Mouse (Mus musculus) limb, embryonic 14.5 days (tissue): ENCODE data around the gene Col4a2. TPM values are rescaled to one million over a fixed set of nuclear protein-coding genes. Genes with fewer than 3 reads are reported as not detected.

ENCODE experiments used
- ATAC-seq: fragments of 200-750 bp; cut with Nextera tagmentation; 2 replicates; pipeline ENCODE4 v1.8.0; 2017; ENCODE audit warnings: low read depth, moderate number of reproducible peaks, moderate TSS enrichment; ENCODE audit not compliant: low FRiP score
- DNase-seq: peaks from one replicate; pipeline ENCODE4 v3.0.0-alpha.2; 2015; ENCODE audit warnings: low spot score
- H3K27ac ChIP-seq: fragments of 300-500 bp; sonication (generic); replicated peaks from 2 replicates; pipeline ENCODE4 v1.5.1; 2014; ENCODE audit warnings: low read depth, mild to moderate bottlenecking, low read length, moderate library complexity, mixed read lengths
- H3K27me3 ChIP-seq: fragments of 300-500 bp; sonication (generic); 2 replicates; pipeline ENCODE4 v1.6.1; 2014; ENCODE audit warnings: low read length, mixed read lengths; ENCODE audit not compliant: control insufficient read depth, insufficient read depth
- H3K36me3 ChIP-seq: fragments of 300-500 bp; sonication (generic); 2 replicates; pipeline ENCODE4 v1.6.1; 2014; ENCODE audit warnings: mild to moderate bottlenecking, low read length, moderate library complexity, mixed read lengths; ENCODE audit not compliant: control insufficient read depth, insufficient read depth
- H3K4me1 ChIP-seq: fragments of 300-500 bp; sonication (generic); 2 replicates; pipeline ENCODE4 v1.6.1; 2014; ENCODE audit warnings: antibody characterized with exemption, low read length, mixed read lengths; ENCODE audit not compliant: control insufficient read depth, insufficient read depth
- H3K4me2 ChIP-seq: fragments of 300-500 bp; sonication (generic); replicated peaks from 2 replicates; pipeline ENCODE4 v1.6.1; 2014; ENCODE audit warnings: low read depth, mild to moderate bottlenecking, low read length, moderate library complexity; ENCODE audit not compliant: severe bottlenecking
- H3K4me3 ChIP-seq: fragments of 300-500 bp; sonication (generic); replicated peaks from 2 replicates; pipeline ENCODE4 v1.5.1; 2014; ENCODE audit warnings: low read length
- H3K9ac ChIP-seq: fragments of 300-500 bp; sonication (generic); 2 replicates; pipeline ENCODE4 v1.6.1; 2014; ENCODE audit warnings: mild to moderate bottlenecking, low read depth, low read length, moderate library complexity; ENCODE audit not compliant: severe bottlenecking
- H3K9me3 ChIP-seq: fragments of 300-500 bp; sonication (generic); 2 replicates; pipeline ENCODE4 v1.6.1; 2016; ENCODE audit warnings: low read length; ENCODE audit not compliant: control insufficient read depth
- POLR2A ChIP-seq: fragments of 200-500 bp; IDR thresholded peaks from 2 replicates; pipeline ENCODE4 v1.8.0; 2012; ENCODE audit warnings: inconsistent platforms, mild to moderate bottlenecking, moderate library complexity, borderline replicate concordance; ENCODE audit not compliant: insufficient read depth, insufficient read length; ENCODE audit errors: extremely low read depth
- WGBS: fragments of 180-500 bp; shearing (Covaris S2); extraction: QIAGEN DNeasy Blood & Tissue Kit; methylation state at CpG from one replicate; pipeline ENCODE4 v1.1.7; 2014; 5-methylcytosine and 5-hydroxymethylcytosine counted together
- polyA plus RNA-seq, 2 experiments: library from polyadenylated mRNA; depleted of rRNA in 1 of 2; stranded (reverse) in 1 of 2; unstranded in 1 of 2; fragments of >200 nt; fragmentation: Nextera tagmentation in 1 of 2; extraction: Ambion mirVana in 1 of 2; gene quantifications; 2 replicates each; pipeline versions ENCODE4 v1.2.1 to v1.2.3; 2012 to 2014

Gene Col4a2
- polyA plus RNA-seq, 2 experiments: 76.4 to 89.0 TPM

DNA sequence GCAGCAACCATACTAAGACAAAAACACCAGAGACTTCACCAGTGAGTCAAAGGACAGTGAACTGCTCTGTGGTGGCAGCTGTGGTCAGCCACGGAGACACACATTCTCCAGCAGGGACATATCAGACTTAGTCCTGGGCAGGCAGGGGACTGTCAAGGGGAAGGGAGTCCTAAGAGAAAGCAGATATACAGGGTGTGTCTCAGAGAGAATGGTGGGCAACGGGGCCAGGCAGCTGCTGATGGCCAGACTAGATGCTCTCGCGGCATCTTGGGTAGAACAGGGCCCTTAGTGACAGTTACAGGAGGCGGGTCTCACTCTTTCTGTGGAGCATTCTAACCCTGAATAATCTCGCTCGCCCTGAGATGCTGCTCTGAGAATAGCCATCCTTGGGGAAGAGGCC, 131.6 kb downstream of the Col4a2 start:
- Histone ChIP-seq H3K4me1 (no peaks in the 10 kb centered on the region), H3K27ac (no peak overlapping the region), H3K4me3 (no peak overlapping the region), H3K27me3 (no peaks in the 10 kb centered on the region), H3K9me3 (no peaks in the 10 kb centered on the region), H3K36me3 (peaks cover 80% of the 10 kb centered on the region), H3K9ac (no peak overlapping the region), H3K4me2 (no peak overlapping the region)
- no peak for DNase-seq
- WGBS: 93% methylated on average over 7 of the region's 7 CpGs
- no peak for TF ChIP-seq POLR2A
- no peak for ATAC-seq

- H3K4me1 ChIP-seq: no peaks in the 10 kb centered on the region
- ATAC-seq (no peak), DNase-seq (no peak)
- H3K27ac ChIP-seq: no peak overlapping the region
- peaks cover 68% of the 10 kb centered on the region for H3K36me3 ChIP-seq
- WGBS: 94% methylated on average over 10 of the region's 13 CpGs
- no peak overlapping the region for H3K9ac ChIP-seq
- TF ChIP-seq POLR2A: no peak
- no peak overlapping the region for H3K4me2 ChIP-seq
- no peaks in the 10 kb centered on the region for H3K9me3 ChIP-seq
- no peak overlapping the region for H3K4me3 ChIP-seq
- no peaks in the 10 kb centered on the region for H3K27me3 ChIP-seq
Measured at GRCm38 (mm10) chr8:11445790-11446189, 133.2 kb downstream of the Col4a2 start.

GRCm38 (mm10) chr8:11447910-11448570, 135.4 kb downstream of the Col4a2 start:
- ATAC-seq: no peak
- no peak overlapping the region for H3K4me2 ChIP-seq
- no peaks in the 10 kb centered on the region for H3K27me3 ChIP-seq
- TF ChIP-seq POLR2A: no peak
- H3K4me1 ChIP-seq: no peaks in the 10 kb centered on the region
- DNase-seq: no peak
- H3K9ac ChIP-seq: no peak overlapping the region
- H3K9me3 ChIP-seq: no peaks in the 10 kb centered on the region
- no peak overlapping the region for H3K4me3 ChIP-seq
- WGBS: 91% methylated on average over 23 of the region's 23 CpGs
- H3K36me3 ChIP-seq: peaks cover 52% of the 10 kb centered on the region
- no peak overlapping the region for H3K27ac ChIP-seq

- Histone ChIP-seq H3K9ac (no peak overlapping the region), H3K9me3 (no peaks in the 10 kb centered on the region), H3K4me3 (no peak overlapping the region), H3K27me3 (no peaks in the 10 kb centered on the region), H3K36me3 (peaks cover 28% of the 10 kb centered on the region), H3K4me2 (no peak overlapping the region), H3K4me1 (no peaks in the 10 kb centered on the region), H3K27ac (no peak overlapping the region)
- ATAC-seq (no peak), DNase-seq (peak; percentile 45)
- no peak for TF ChIP-seq POLR2A
- WGBS: 33% methylated on average over 8 of the region's 8 CpGs
Measured at GRCm38 (mm10) chr8:11450184-11451113, 137.8 kb downstream of the Col4a2 start.

DNA sequence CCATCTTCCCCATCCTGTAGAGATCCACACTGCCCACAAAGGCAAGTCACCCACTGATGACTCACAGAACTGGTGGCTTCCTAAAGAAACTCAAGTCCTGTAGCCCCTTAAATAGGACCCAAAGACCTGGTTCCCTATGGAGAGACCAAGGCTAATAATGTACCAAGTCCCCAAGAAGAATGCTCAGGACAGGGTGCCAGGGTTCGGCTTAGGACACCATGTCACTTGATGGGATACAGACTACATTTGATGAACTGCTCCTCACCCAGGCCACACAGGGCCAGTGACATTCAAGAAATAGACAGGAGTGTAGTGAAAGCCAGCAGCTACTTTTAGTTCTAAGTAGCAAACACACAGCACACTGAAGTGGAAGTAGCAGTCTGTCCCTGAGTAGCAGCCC, 139.5 kb downstream of the Col4a2 start:
- ATAC-seq: no peak

More for the DNA sequence above, 139.5 kb downstream of the Col4a2 start:
- H3K27ac ChIP-seq: no peak overlapping the region
- peaks cover 15% of the 10 kb centered on the region for H3K36me3 ChIP-seq
- H3K4me1 ChIP-seq: no peaks in the 10 kb centered on the region
- TF ChIP-seq POLR2A: no peak
- no peak overlapping the region for H3K4me3 ChIP-seq
- H3K9ac ChIP-seq: no peak overlapping the region
- no peaks in the 10 kb centered on the region for H3K27me3 ChIP-seq
- 92% methylated on average over 1 of the region's 1 CpGs for WGBS
- no peaks in the 10 kb centered on the region for H3K9me3 ChIP-seq
- no peak for DNase-seq
- H3K4me2 ChIP-seq: no peak overlapping the region
